Mouse (Mus musculus) Patski (cell line): Measurements from ENCODE around the gene Mlycd. TPM values are rescaled to one million over a fixed set of nuclear protein-coding genes. Genes with fewer than 3 reads are reported as not detected.
A peak's percentile ranks its signal among the peaks of the same experiment; 100 is the strongest.

Experiments
- ATAC-seq: fragments of 100-300 bp; one replicate; pipeline ENCODE4 v1.8.0; 2021
- CTCF ChIA-PET: fragments of 350-600 bp; sonication (Branson Sonifier 250); formaldehyde crosslinking; loops from one replicate; lab custom pipeline; 2022; ENCODE audit warnings: inconsistent platforms; lab: Charles Lee
- POLR2A ChIA-PET: fragments of 350-600 bp; sonication (Branson Sonifier 250); formaldehyde crosslinking; loops from one replicate; lab custom pipeline; 2022; ENCODE audit warnings: antibody characterized with exemption, inconsistent platforms; lab: Charles Lee
- DNase-seq: peaks from one replicate; pipeline ENCODE4 v3.0.0-alpha.2; 2011; ENCODE audit warnings: low read depth, low spot score
- H3K27me3 ChIP-seq: fragments of 371-371 bp; one replicate; pipeline ENCODE4 v1.5.1; 2021
- CTCF ChIP-seq: fragments of 100-300 bp; IDR thresholded peaks from one replicate; pipeline ENCODE4 v1.5.1; 2021
- in situ Hi-C: fragments of 300-500 bp; cut with MboI; formaldehyde crosslinking; loops from 3 replicates; pipeline ENCODE4 v1.11.1; 2018; ENCODE audit warnings: low pct_unique_long_range_greater_than_20kb, mixed read lengths
- polyA plus RNA-seq: library from polyadenylated mRNA; unstranded; gene quantifications from one replicate; pipeline ENCODE4 v1.2.3, GENCODE M21; 2021

Mlycd gene
- polyA plus RNA-seq, 1 experiment from 2014 or later: 25.7 TPM

GRCm38 (mm10) chr8:119400904-119401303 lies 6.2 kb downstream of the Mlycd start:
- no peak for ATAC-seq
- CTCF ChIA-PET: no interaction called here

GRCm38 (mm10) chr8:119403912-119404311 lies 9.2 kb downstream of the Mlycd start:
- no peaks in the 10 kb centered on the region for H3K27me3 ChIP-seq
- TF ChIP-seq CTCF: no peak
- in situ Hi-C loops: no loop called here
- DNase-seq (no peak), ATAC-seq (no peak)
- CTCF ChIA-PET: interaction anchor here (1.9 kb wide), 1 partner anchor 8 kb away, joined by 5 read pairs; no protein-coding TSS in a partner anchor
- POLR2A ChIA-PET: interaction anchor here (0.6 kb wide), 1 partner anchor 83 kb away, joined by 3 read pairs; no protein-coding TSS in a partner anchor

More at GRCm38 (mm10) chr8:119400904-119401303, 6.2 kb downstream of the Mlycd start:
- no peaks in the 10 kb centered on the region for H3K27me3 ChIP-seq
- DNase-seq: no peak
- TF ChIP-seq CTCF: no peak
- POLR2A ChIA-PET: no interaction called here
- in situ Hi-C loops: no loop called here

GRCm38 (mm10) chr8:119404648-119405047 lies 10.0 kb downstream of the Mlycd start:
- ATAC-seq (no peak), DNase-seq (no peak)
- CTCF ChIA-PET: no interaction called here
- no peaks in the 10 kb centered on the region for H3K27me3 ChIP-seq
- in situ Hi-C loops: no loop called here
- TF ChIP-seq CTCF: no peak
- POLR2A ChIA-PET: no interaction called here

GRCm38 (mm10) chr8:119408311-119408710 lies 13.6 kb downstream of the Mlycd start:
- POLR2A ChIA-PET: interaction anchor here (1.5 kb wide), 1 partner anchor 13 kb away, joined by 3 read pairs; the partner anchor contains the start of gene Mlycd
- CTCF ChIA-PET: interaction anchor here (1.6 kb wide), 1 partner anchor 12 kb away, joined by 3 read pairs; no protein-coding TSS in a partner anchor
- no peak for DNase-seq
- no peak for TF ChIP-seq CTCF
- no peak for ATAC-seq
- H3K27me3 ChIP-seq: no peaks in the 10 kb centered on the region
- in situ Hi-C loops: no loop called here

- CTCF ChIA-PET: interaction anchor here (0.8 to 5.9 kb wide), 19 partner anchors 9 to 264 kb away, joined by 3 to 78 read pairs (median 5); partner anchors contain the start of genes Mlycd and Taf1c
- ATAC-seq: no peak
- in situ Hi-C loops: loop anchor here (5.0 to 10.0 kb wide), 3 partner anchors 35 to 193 kb away; partner anchors contain the start of genes Necab2 and Taf1c
Observed at GRCm38 (mm10) chr8:119412037-119412734, 17.5 kb downstream of the Mlycd start.

GRCm38 (mm10) chr8:119412735-119413498 lies 18.2 kb downstream of the Mlycd start:
- in situ Hi-C loops: loop anchor here (5.0 to 10.0 kb wide), 3 partner anchors 34 to 192 kb away; partner anchors contain the start of genes Necab2 and Taf1c
- ATAC-seq (peak; percentile 32), DNase-seq (no peak)
- ChIA-PET CTCF (interaction anchor here (0.8 to 5.9 kb wide), 21 partner anchors 13 to 263 kb away, joined by 3 to 78 read pairs (median 4); partner anchors contain the start of genes Mlycd and Taf1c), POLR2A (interaction anchor here (0.8 to 1.7 kb wide), 6 partner anchors 11 to 93 kb away, joined by 3 to 6 read pairs (median 3); partner anchors contain the start of gene Osgin1)
- no peak for TF ChIP-seq CTCF
- H3K27me3 ChIP-seq: no peaks in the 10 kb centered on the region

More at GRCm38 (mm10) chr8:119412037-119412734, 17.5 kb downstream of the Mlycd start:
- POLR2A ChIA-PET: interaction anchor here (0.8 to 1.7 kb wide), 6 partner anchors 11 to 94 kb away, joined by 3 to 6 read pairs (median 3); partner anchors contain the start of gene Osgin1
- no peak for TF ChIP-seq CTCF
- no peak for DNase-seq
- H3K27me3 ChIP-seq: no peaks in the 10 kb centered on the region

- in situ Hi-C loops: loop anchor here (5.0 to 10.0 kb wide), 3 partner anchors 34 to 191 kb away; partner anchors contain the start of genes Necab2 and Taf1c
- H3K27me3 ChIP-seq: no peaks in the 10 kb centered on the region
- CTCF ChIA-PET: interaction anchor here (0.8 to 5.9 kb wide), 8 partner anchors 12 to 263 kb away, joined by 3 to 78 read pairs (median 5); partner anchors contain the start of gene Taf1c
- no peak for DNase-seq
- no peak for TF ChIP-seq CTCF
- no peak for ATAC-seq
- POLR2A ChIA-PET: interaction anchor here (1.7 kb wide), 1 partner anchor 26 kb away, joined by 5 read pairs; no protein-coding TSS in a partner anchor
Observed at GRCm38 (mm10) chr8:119413605-119414004, 18.9 kb downstream of the Mlycd start.

- in situ Hi-C loops: no loop called here
- CTCF ChIA-PET: interaction anchor here (1.0 to 1.2 kb wide), 2 partner anchors 12 to 20 kb away, joined by 3 to 5 read pairs (median 5); no protein-coding TSS in a partner anchor
- DNase-seq: no peak
- ATAC-seq: no peak
- H3K27me3 ChIP-seq: no peaks in the 10 kb centered on the region
- no peak for TF ChIP-seq CTCF
- POLR2A ChIA-PET: no interaction called here
Observed at GRCm38 (mm10) chr8:119420318-119420717, 25.6 kb downstream of the Mlycd start.

GRCm38 (mm10) chr8:119421603-119422122 lies 27.0 kb downstream of the Mlycd start:
- TF ChIP-seq CTCF: no peak
- POLR2A ChIA-PET: no interaction called here
- no peak for DNase-seq
- no peaks in the 10 kb centered on the region for H3K27me3 ChIP-seq
- no peak for ATAC-seq
- CTCF ChIA-PET: interaction anchor here (0.9 to 10.6 kb wide), 3 partner anchors 9 to 138 kb away, joined by 3 to 78 read pairs (median 16); no protein-coding TSS in a partner anchor
- in situ Hi-C loops: no loop called here
